Mouse (Mus musculus) liver, embryonic 14.5 days (tissue): ENCODE data around the gene Gm49403.

ENCODE experiments used
- CTCF ChIP-seq: IDR thresholded peaks from 2 replicates; pipeline ENCODE4 v1.5.1; 2016; ENCODE audit warnings: antibody characterized with exemption, low read depth, control low read depth
- EP300 ChIP-seq: IDR thresholded peaks from 2 replicates; pipeline ENCODE4 v1.6.1; 2016; ENCODE audit warnings: antibody characterized with exemption, low read depth

GRCm38 (mm10) chr19:8838041-8838730 is 45.5 kb upstream of the Gm49403 start:
- TF ChIP-seq CTCF (no peak), EP300 (no peak)
